16 mouse cellular contexts compared by ENCODE assay signal in the genomic region with DNA sequence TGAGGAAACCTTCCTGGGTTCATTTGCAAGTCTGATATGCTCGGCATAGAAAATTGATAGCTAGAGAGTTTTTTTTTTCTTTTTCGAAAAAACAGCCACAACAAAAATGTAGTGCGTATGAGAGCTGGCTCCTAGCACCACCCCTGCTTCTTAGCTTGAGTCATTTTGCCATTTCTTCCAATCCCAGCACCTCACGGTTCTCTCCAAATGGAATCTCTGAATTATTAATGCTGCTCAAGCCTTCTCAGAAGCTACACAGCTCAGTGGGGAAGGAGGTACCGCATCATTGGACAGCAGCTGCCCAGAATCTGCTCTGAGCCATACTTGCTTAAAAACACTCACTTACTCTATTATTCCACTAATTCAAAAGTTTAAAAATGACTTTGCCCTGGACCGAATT.
DNase-seq lines count a peak whose midpoint lies in the region; ATAC-seq lines count a peak whose summit lies in the region.
"Had no signal": no experiment of that assay in that cellular context is flagged by ENCODE, and none has a peak within 500 bp of the region (broad histone marks: within the 10 kb centered on the region; RNA-seq: fewer than 3 reads in every experiment).

No protein-coding gene starts in this region.

- no peaks in the 10 kb centered on the region for H3K9me3 ChIP-seq in midbrain, embryonic 12.5 days
- H3K9me3 ChIP-seq in midbrain, embryonic 11.5 days (ENCODE audit: control insufficient read depth, low read length), result no peaks in the 10 kb centered on the region
- H3K9me3 ChIP-seq in hindbrain, embryonic 12.5 days (replicated peaks), result no peaks in the 10 kb centered on the region
- no peaks in the 10 kb centered on the region for H3K9me3 ChIP-seq in midbrain, embryonic 14.5 days (ENCODE audit: control insufficient read depth, low read length)

- ATAC-seq in midbrain, embryonic 12.5 days (ENCODE audit: low FRiP score, low read depth), result peak; percentile 70; the same call in 1 of the 2 replicates
- ATAC-seq in midbrain, embryonic 11.5 days (ENCODE audit: low FRiP score), result no peak; the same call in 1 of the 2 replicates
- ATAC-seq in hindbrain, embryonic 12.5 days (ENCODE audit: low FRiP score), result peak; percentile 86
- peak; percentile 66 for ATAC-seq in midbrain, embryonic 14.5 days (ENCODE audit: low FRiP score, low TSS enrichment)

- H3K4me2 ChIP-seq in midbrain, embryonic 12.5 days (replicated peaks), result no peak overlapping the region
- no peak overlapping the region for H3K4me2 ChIP-seq in midbrain, embryonic 11.5 days
- H3K4me2 ChIP-seq in hindbrain, embryonic 12.5 days (replicated peaks), result peak overlapping the region; percentile 31
- H3K4me2 ChIP-seq in midbrain, embryonic 14.5 days (ENCODE audit: low read length), result peak overlapping the region; percentile 45

- no peak overlapping the region for H3K4me3 ChIP-seq in midbrain, embryonic 12.5 days
- no peak overlapping the region for H3K4me3 ChIP-seq in midbrain, embryonic 11.5 days (ENCODE audit: low read depth, low read length)
- no peak overlapping the region for H3K4me3 ChIP-seq in hindbrain, embryonic 12.5 days
- peak overlapping the region; percentile 12 for H3K4me3 ChIP-seq in midbrain, embryonic 14.5 days (replicated peaks; ENCODE audit: low read depth, low read length)

- no peaks in the 10 kb centered on the region for H3K27me3 ChIP-seq in midbrain, embryonic 12.5 days
- H3K27me3 ChIP-seq in midbrain, embryonic 11.5 days (ENCODE audit: control insufficient read depth, insufficient read depth, low read length), result no peaks in the 10 kb centered on the region
- H3K27me3 ChIP-seq in hindbrain, embryonic 12.5 days, result no peaks in the 10 kb centered on the region
- no peaks in the 10 kb centered on the region for H3K27me3 ChIP-seq in midbrain, embryonic 14.5 days (ENCODE audit: control insufficient read depth, insufficient read depth, low read length)

- peaks cover 8% of the 10 kb centered on the region; the same call in 1 of the 2 replicates for H3K4me1 ChIP-seq in midbrain, embryonic 12.5 days
- H3K4me1 ChIP-seq in midbrain, embryonic 11.5 days (ENCODE audit: control insufficient read depth, insufficient read depth, low read length), result peaks cover 5% of the 10 kb centered on the region; the same call in 1 of the 2 replicates
- H3K4me1 ChIP-seq in hindbrain, embryonic 12.5 days, result peaks cover 16% of the 10 kb centered on the region
- H3K4me1 ChIP-seq in midbrain, embryonic 14.5 days (ENCODE audit: control insufficient read depth, insufficient read depth, low read length), result peaks cover 15% of the 10 kb centered on the region

- no peaks in the 10 kb centered on the region for H3K36me3 ChIP-seq in midbrain, embryonic 12.5 days
- no peaks in the 10 kb centered on the region for H3K36me3 ChIP-seq in midbrain, embryonic 11.5 days (ENCODE audit: control insufficient read depth, insufficient read depth, low read length)
- no peaks in the 10 kb centered on the region for H3K36me3 ChIP-seq in hindbrain, embryonic 12.5 days
- no peaks in the 10 kb centered on the region for H3K36me3 ChIP-seq in midbrain, embryonic 14.5 days (ENCODE audit: control insufficient read depth, insufficient read depth, low read length)

- peak overlapping the region; percentile 46; the same call in 1 of the 2 replicates for H3K27ac ChIP-seq in midbrain, embryonic 12.5 days (replicated peaks)
- H3K27ac ChIP-seq in midbrain, embryonic 11.5 days (ENCODE audit: low read depth, low read length), result no peak overlapping the region
- H3K27ac ChIP-seq in hindbrain, embryonic 12.5 days, result peak overlapping the region; percentile 60; the same call in 1 of the 2 replicates
- peak overlapping the region; percentile 80 for H3K27ac ChIP-seq in midbrain, embryonic 14.5 days (replicated peaks; ENCODE audit: low read depth, low read length)

- no peak for DNase-seq in midbrain, embryonic 11.5 days (ENCODE audit: low spot score, missing footprints)
- peak; percentile 74 for DNase-seq in midbrain, embryonic 14.5 days
- DNase-seq in retina, postnatal 1 day, result peak; percentile 42
- no peak for DNase-seq in urinary bladder, postnatal 36 days (ENCODE audit: low spot score in 2 of 2)
- DNase-seq in thymus, postnatal 0 days (ENCODE audit: low spot score), result no peak
- DNase-seq: adrenal gland, postnatal 36 days; cerebellum, postnatal 10 days; gastrocnemius, postnatal 10 days; kidney, adult 9 months; liver; lung, adult 18-20 months; lung, postnatal 36 days; spleen, adult 18-20 months; thymus, adult 2 months had no signal

- no peak overlapping the region for H3K9ac ChIP-seq in midbrain, embryonic 12.5 days (replicated peaks)
- no peak overlapping the region for H3K9ac ChIP-seq in midbrain, embryonic 11.5 days (ENCODE audit: low read length)
- H3K9ac ChIP-seq in hindbrain, embryonic 12.5 days, result no peak overlapping the region
- 0 out of 2 replicates have a peak overlapping the region, but pooled peaks have one; percentile 13 for H3K9ac ChIP-seq in midbrain, embryonic 14.5 days (replicated peaks; ENCODE audit: low read length)

- WGBS in midbrain, embryonic 12.5 days, result 53% methylated on average over 6 of the region's 6 CpGs
- 61% methylated on average over 6 of the region's 6 CpGs for WGBS in midbrain, embryonic 11.5 days
- WGBS in hindbrain, embryonic 12.5 days, result 43% methylated on average over 6 of the region's 6 CpGs
- 19% methylated on average over 6 of the region's 6 CpGs for WGBS in midbrain, embryonic 14.5 days

Comparison
In these comparisons a context has a peak if more than half of its experiments do, and no peak if none do; other contexts are left out.
1. H3K4me2 ChIP-seq: peak in hindbrain, embryonic 12.5 days (single experiment) and midbrain, embryonic 14.5 days (single experiment); none in midbrain, embryonic 12.5 days (single experiment) and midbrain, embryonic 11.5 days (single experiment).
2. DNase-seq: peak in midbrain, embryonic 14.5 days (single experiment) and retina, postnatal 1 day (single experiment); none in midbrain, embryonic 11.5 days (single experiment), urinary bladder, postnatal 36 days (0 of 2) and thymus, postnatal 0 days (single experiment).